10 mouse cellular contexts compared by ENCODE assay signal in genomic region chr11:33146143-33146497, GRCm38 (mm10). TPM values are rescaled to one million over a fixed set of nuclear protein-coding genes. Genes with fewer than 3 reads are reported as not detected.
DNase-seq lines count a peak whose midpoint lies in the region; ATAC-seq and TF ChIP-seq lines count a peak whose summit lies in the region.
"Had no signal": no experiment of that assay in that cellular context is flagged by ENCODE, and none has a peak within 500 bp of the region (broad histone marks: within the 10 kb centered on the region; RNA-seq: fewer than 3 reads in every experiment).

No protein-coding gene starts in this region.

- H3K36me3 ChIP-seq in embryonic facial prominence, embryonic 13.5 days, result peaks cover 17% of the 10 kb centered on the region
- no peaks in the 10 kb centered on the region for H3K36me3 ChIP-seq in kidney, adult 2 months (ENCODE audit: control insufficient read depth, insufficient read depth, low read length)
- peaks cover 17% of the 10 kb centered on the region for H3K36me3 ChIP-seq in neural tube, embryonic 15.5 days

- DNase-seq in layer of hippocampus, adult 11-12 months (ENCODE audit: low spot score), result peak; percentile 84
- DNase-seq in layer of hippocampus, adult 9-10 months (ENCODE audit: low spot score), result no peak
- DNase-seq in heart, adult 9 months (ENCODE audit: low spot score in 2 of 2), result peak; percentile 72 to 88
- peak; percentile 88 for DNase-seq in kidney, adult 2 months
- DNase-seq in left cerebral cortex, postnatal 36 days (ENCODE audit: low spot score in 2 of 2), result peak; percentile 83 to 84

- H3K4me2 ChIP-seq in embryonic facial prominence, embryonic 13.5 days, result peak overlapping the region; percentile 93
- peak overlapping the region; percentile 83 for H3K4me2 ChIP-seq in neural tube, embryonic 15.5 days

- peak; percentile 57 for ATAC-seq in embryonic facial prominence, embryonic 13.5 days (ENCODE audit: insufficient number of reproducible peaks, insufficient read depth, low FRiP score, low TSS enrichment, low read depth)
- ATAC-seq in neural tube, embryonic 15.5 days (ENCODE audit: low FRiP score), result peak; percentile 23; the same call in 1 of the 2 replicates
- ATAC-seq in erythroblast, adult 5-6 weeks (replicated peaks; ENCODE audit: low FRiP score, poor library complexity, severe bottlenecking), result no peak

- peaks cover 45% of the 10 kb centered on the region for H3K27me3 ChIP-seq in embryonic facial prominence, embryonic 13.5 days
- no peaks in the 10 kb centered on the region for H3K27me3 ChIP-seq in kidney, adult 2 months (replicated peaks; ENCODE audit: control insufficient read depth, insufficient read depth, low read length)
- peaks cover 10% of the 10 kb centered on the region; the same call in 1 of the 2 replicates for H3K27me3 ChIP-seq in neural tube, embryonic 15.5 days (replicated peaks)

- TF ChIP-seq CTCF in kidney, adult 2 months (conservative IDR thresholded peaks at IDR 0.05; ENCODE audit: insufficient read depth, insufficient read length, low read depth, low read length), result no peak

- H3K4me1 ChIP-seq in embryonic facial prominence, embryonic 13.5 days, result peaks cover 39% of the 10 kb centered on the region
- peaks cover 2% of the 10 kb centered on the region; the same call in 1 of the 2 replicates for H3K4me1 ChIP-seq in kidney, adult 2 months (ENCODE audit: control insufficient read depth, insufficient read depth, low read length)
- H3K4me1 ChIP-seq in neural tube, embryonic 15.5 days, result peaks cover 45% of the 10 kb centered on the region

- WGBS in embryonic facial prominence, embryonic 13.5 days, result 2% methylated on average over 9 of the region's 9 CpGs
- WGBS in kidney, adult 2 months, result 4% methylated on average over 9 of the region's 9 CpGs
- WGBS in neural tube, embryonic 15.5 days, result 3% methylated on average over 9 of the region's 9 CpGs

- intact Hi-C loops in left cerebral cortex, postnatal 36 days (cut with DNase I), result loop anchor here (5.0 to 10.0 kb wide), 5 partner anchors 119 to 961 kb away; partner anchors contain the start of gene Fbxw11

- peak overlapping the region; percentile 64 for H3K4me3 ChIP-seq in embryonic facial prominence, embryonic 13.5 days
- H3K4me3 ChIP-seq in kidney, adult 2 months (ENCODE audit: insufficient read depth, low read depth, low read length), result no peak overlapping the region
- peak overlapping the region; percentile 68 for H3K4me3 ChIP-seq in neural tube, embryonic 15.5 days (replicated peaks)

- no peak overlapping the region for H3K9ac ChIP-seq in embryonic facial prominence, embryonic 13.5 days
- no peak overlapping the region for H3K9ac ChIP-seq in neural tube, embryonic 15.5 days (replicated peaks)

- no peaks in the 10 kb centered on the region for H3K9me3 ChIP-seq in embryonic facial prominence, embryonic 13.5 days
- no peaks in the 10 kb centered on the region for H3K9me3 ChIP-seq in neural tube, embryonic 15.5 days (replicated peaks)

- H3K27ac ChIP-seq in embryonic facial prominence, embryonic 13.5 days, result peak overlapping the region; percentile 74; the same call in 1 of the 2 replicates
- no peak overlapping the region for H3K27ac ChIP-seq in kidney, adult 2 months (ENCODE audit: insufficient read depth, low read depth, low read length)
- no peak overlapping the region for H3K27ac ChIP-seq in neural tube, embryonic 15.5 days (replicated peaks)

- no peak for TF ChIP-seq POLR2A in kidney, adult 2 months (IDR thresholded peaks at IDR 0.05; ENCODE audit: low read depth, low read length)

RNA-seq across cellular contexts. Expression of gene Fgf18, which starts 1.1 kb away (rescaled TPM):
- polyA plus RNA-seq in embryonic facial prominence, embryonic 13.5 days (2015; fragmentation: Nextera tagmentation; extraction: Ambion mirVana), result 9.8 and 13.7 TPM in 2 replicates
- 0.50 and 0.52 TPM in 2 replicates for polyA plus RNA-seq in kidney, adult 2 months (2012; rRNA removed)
- total RNA-seq in left cerebral cortex, postnatal 36 days (2021), result 1 to 10 TPM; 2.9 to 3.7 TPM
- polyA plus RNA-seq in neural tube, embryonic 15.5 days (2015; fragmentation: Nextera tagmentation; extraction: Ambion mirVana), result 9.2 and 9.7 TPM in 2 replicates
- not detected in 2 replicates for total RNA-seq in erythroblast, adult 5-6 weeks (2015; ENCODE audit: low replicate concordance)
- total RNA-seq in erythroblast, adult 5-6 weeks (2017; ENCODE audit: low replicate concordance), result not detected in 2 replicates

RNA-seq across cellular contexts. Expression of gene Npm1, which starts 16.9 kb away (rescaled TPM):
- polyA plus RNA-seq in embryonic facial prominence, embryonic 13.5 days (2015; fragmentation: Nextera tagmentation; extraction: Ambion mirVana), result 1,092 and 1,164 TPM in 2 replicates
- 77.9 and 98.2 TPM in 2 replicates for polyA plus RNA-seq in kidney, adult 2 months (2012; rRNA removed)
- 100 to 1,000 TPM; 139 to 148 TPM for total RNA-seq in left cerebral cortex, postnatal 36 days (2021)
- polyA plus RNA-seq in neural tube, embryonic 15.5 days (2015; fragmentation: Nextera tagmentation; extraction: Ambion mirVana), result 369 and 576 TPM in 2 replicates
- total RNA-seq in erythroblast, adult 5-6 weeks (2015; ENCODE audit: low replicate concordance), result 384 and 435 TPM in 2 replicates
- total RNA-seq in erythroblast, adult 5-6 weeks (2017; ENCODE audit: low replicate concordance), result 473 and 516 TPM in 2 replicates

RNA-seq across cellular contexts. Expression of gene Tlx3, which starts 57.3 kb away (rescaled TPM):
- polyA plus RNA-seq in embryonic facial prominence, embryonic 13.5 days (2015; fragmentation: Nextera tagmentation; extraction: Ambion mirVana), result 1.3 TPM in 1 of 2 replicates, not detected in the other
- polyA plus RNA-seq in kidney, adult 2 months (2012; rRNA removed), result not detected in 2 replicates
- total RNA-seq in left cerebral cortex, postnatal 36 days (2021), result not detected
- polyA plus RNA-seq in neural tube, embryonic 15.5 days (2015; fragmentation: Nextera tagmentation; extraction: Ambion mirVana), result 20.3 and 23.2 TPM in 2 replicates
- not detected in 2 replicates for total RNA-seq in erythroblast, adult 5-6 weeks (2015; ENCODE audit: low replicate concordance)
- total RNA-seq in erythroblast, adult 5-6 weeks (2017; ENCODE audit: low replicate concordance), result not detected in 2 replicates
- polyA plus RNA-seq: gonadal fat pad, adult 2 months; testis, adult 2 months had no signal
